ENCODE assay signal across 14 mouse cellular contexts in the genomic region with DNA sequence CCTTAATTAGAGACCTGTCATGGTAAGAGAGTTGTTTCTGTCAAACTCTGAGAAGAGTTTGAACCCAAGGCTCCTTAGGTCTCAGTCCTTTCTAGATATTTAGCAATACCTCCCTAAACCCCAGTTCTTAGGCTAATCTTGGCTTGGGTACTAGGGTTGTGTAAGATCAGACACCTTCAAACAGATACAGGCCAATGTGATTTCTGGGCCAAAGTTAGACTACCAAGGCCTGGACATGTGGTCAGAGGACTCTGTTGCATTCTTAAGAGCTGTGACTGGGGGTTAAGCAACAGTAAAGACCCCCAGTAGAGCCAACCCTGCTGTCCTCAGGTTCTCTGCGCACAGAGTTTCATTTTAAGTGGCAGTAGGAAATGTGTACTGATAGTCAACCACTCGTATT.
"Had no signal": no experiment of that assay in that cellular context is flagged by ENCODE, and none has a peak within 500 bp of the region (broad histone marks: within the 10 kb centered on the region; RNA-seq: fewer than 3 reads in every experiment).

No protein-coding gene starts in this region.

- DNase-seq: liver, embryonic 13.5 days; liver, postnatal 0 days; lung, adult 2 months; lung, postnatal 14 days; right cerebral cortex, postnatal 14 days had no signal

- H3K9ac ChIP-seq: liver, embryonic 13.5 days; liver, embryonic 15.5 days; liver, postnatal 0 days; lung, embryonic 15.5 days; midbrain, embryonic 13.5 days; midbrain, embryonic 15.5 days; neural tube, embryonic 12.5 days had no signal

- H3K27ac ChIP-seq: liver, embryonic 13.5 days; liver, embryonic 15.5 days; lung, embryonic 15.5 days; macrophage; midbrain, embryonic 13.5 days; midbrain, embryonic 15.5 days; neural tube, embryonic 12.5 days had no signal

- H3K4me1 ChIP-seq: liver, embryonic 13.5 days; liver, embryonic 15.5 days; lung, embryonic 15.5 days; megakaryocyte, embryonic 14.5 days; midbrain, embryonic 13.5 days; midbrain, embryonic 15.5 days; neural tube, embryonic 12.5 days had no signal

- H3K4me2 ChIP-seq: liver, embryonic 13.5 days; liver, embryonic 15.5 days; lung, embryonic 15.5 days; midbrain, embryonic 11.5 days; midbrain, embryonic 13.5 days; midbrain, embryonic 15.5 days; neural tube, embryonic 12.5 days had no signal

- H3K4me3 ChIP-seq: liver, embryonic 13.5 days; liver, embryonic 15.5 days; lung, embryonic 15.5 days; megakaryocyte, embryonic 14.5 days; midbrain, embryonic 13.5 days; midbrain, embryonic 15.5 days; neural tube, embryonic 12.5 days had no signal

- H3K27me3 ChIP-seq: liver, embryonic 13.5 days; liver, embryonic 15.5 days; lung, embryonic 15.5 days; midbrain, embryonic 13.5 days; midbrain, embryonic 15.5 days; neural tube, embryonic 12.5 days had no signal

- H3K9me3 ChIP-seq: liver, embryonic 13.5 days; liver, embryonic 15.5 days; lung, embryonic 15.5 days; megakaryocyte, embryonic 14.5 days; midbrain, embryonic 13.5 days; midbrain, embryonic 15.5 days; neural tube, embryonic 12.5 days had no signal

- H3K36me3 ChIP-seq: liver, embryonic 13.5 days; liver, embryonic 15.5 days; lung, embryonic 15.5 days; midbrain, embryonic 13.5 days; midbrain, embryonic 15.5 days; neural tube, embryonic 12.5 days had no signal

- ATAC-seq: liver, postnatal 0 days; lung, postnatal 0 days; midbrain, embryonic 13.5 days; midbrain, embryonic 15.5 days had no signal
